Mouse (Mus musculus) neural tube, embryonic 15.5 days (tissue): ENCODE measurements around the gene Scml4. TPM values are rescaled to one million over a fixed set of nuclear protein-coding genes. Genes with fewer than 3 reads are reported as not detected.

Source experiments
- ATAC-seq: fragments of 200-750 bp; cut with Nextera tagmentation; 2 replicates; pipeline ENCODE4 v1.8.0; 2017; ENCODE audit warnings: mild to moderate bottlenecking, moderate TSS enrichment, moderate library complexity; ENCODE audit not compliant: low FRiP score
- H3K27ac ChIP-seq: fragments of 300-500 bp; sonication (generic); replicated peaks from 2 replicates; pipeline ENCODE4 v1.5.1; 2015; ENCODE audit warnings: mild to moderate bottlenecking, inconsistent platforms
- H3K27me3 ChIP-seq: fragments of 300-500 bp; sonication (generic); replicated peaks from 2 replicates; pipeline ENCODE4 v1.6.1; 2015; ENCODE audit warnings: inconsistent platforms
- H3K36me3 ChIP-seq: fragments of 300-500 bp; sonication (generic); 2 replicates; pipeline ENCODE4 v1.6.1; 2015; ENCODE audit warnings: inconsistent platforms
- H3K4me1 ChIP-seq: fragments of 300-500 bp; sonication (generic); 2 replicates; pipeline ENCODE4 v1.6.1; 2015; ENCODE audit warnings: inconsistent platforms
- H3K4me2 ChIP-seq: fragments of 300-500 bp; sonication (generic); 2 replicates; pipeline ENCODE4 v1.6.1; 2015; ENCODE audit warnings: inconsistent platforms, mild to moderate bottlenecking, moderate library complexity
- H3K4me3 ChIP-seq: fragments of 300-500 bp; sonication (generic); replicated peaks from 2 replicates; pipeline ENCODE4 v1.5.1; 2015; ENCODE audit warnings: mild to moderate bottlenecking, inconsistent platforms
- H3K9ac ChIP-seq: fragments of 300-500 bp; sonication (generic); replicated peaks from 2 replicates; pipeline ENCODE4 v1.6.1; 2015; ENCODE audit warnings: mild to moderate bottlenecking, inconsistent platforms
- H3K9me3 ChIP-seq: fragments of 300-500 bp; sonication (generic); replicated peaks from 2 replicates; pipeline ENCODE4 v1.6.1; 2016; ENCODE audit warnings: inconsistent platforms
- WGBS: fragments of 180-500 bp; shearing (Covaris S2); methylation state at CpG from one replicate; pipeline ENCODE4 v1.1.7; 2015; ENCODE audit warnings: mixed read lengths; 5-methylcytosine and 5-hydroxymethylcytosine counted together
- polyA plus RNA-seq: library from polyadenylated mRNA; unstranded; fragments of >200 nt; fragmentation: Nextera tagmentation; extraction: Ambion mirVana; gene quantifications from 2 replicates; pipeline ENCODE4 v1.2.1, GENCODE M21; 2015

Gene Scml4
- polyA plus RNA-seq, 1 experiment from 2014 or later, result 7.9 TPM

DNA sequence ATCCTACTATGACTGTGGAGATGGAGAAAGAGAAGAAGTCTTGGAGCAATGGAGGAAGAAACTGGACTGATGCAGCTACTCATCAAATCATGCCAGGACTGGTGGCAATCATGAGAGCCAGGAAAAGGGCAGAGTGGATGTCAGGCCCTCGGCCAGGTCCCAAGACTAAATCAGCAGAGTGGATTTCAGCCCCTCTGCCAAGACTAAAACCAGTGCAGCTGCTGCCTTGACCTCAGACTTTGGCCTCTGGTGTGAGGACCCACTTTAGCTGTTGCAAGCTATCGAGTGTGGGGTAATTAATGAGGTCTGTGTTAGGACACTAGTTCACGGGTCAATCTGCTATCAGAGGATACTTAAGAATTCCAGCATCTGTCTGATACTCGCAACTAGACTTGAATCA is 30.2 kb downstream of the Scml4 start:
- Histone ChIP-seq H3K4me1 (no peaks in the 10 kb centered on the region), H3K27me3 (no peaks in the 10 kb centered on the region)
- WGBS, result 75% methylated on average over 4 of the region's 4 CpGs

DNA sequence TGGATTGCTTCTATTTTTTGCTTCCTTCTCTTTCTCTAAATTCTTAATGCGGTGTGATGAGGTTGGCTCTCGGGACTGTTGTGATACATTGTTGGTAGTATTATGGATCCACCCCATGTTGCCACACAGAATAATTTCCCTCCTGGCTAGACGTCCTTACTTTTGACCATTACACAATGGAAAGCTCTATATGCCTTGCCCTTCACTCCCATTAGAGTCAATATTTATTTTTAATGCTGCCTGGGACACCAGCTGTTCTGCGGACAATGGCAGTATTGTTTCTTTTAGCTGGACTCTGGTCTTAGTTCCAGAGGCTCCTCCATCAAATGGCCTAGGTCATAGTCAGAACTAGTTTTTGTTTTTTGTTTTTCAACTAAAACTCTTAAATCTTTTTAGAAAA is 32.1 kb downstream of the Scml4 start:
- Histone ChIP-seq H3K27ac (no peak overlapping the region), H3K36me3 (no peaks in the 10 kb centered on the region), H3K9ac (no peak overlapping the region), H3K4me2 (no peak overlapping the region), H3K9me3 (no peaks in the 10 kb centered on the region), H3K4me1 (no peaks in the 10 kb centered on the region), H3K4me3 (no peak overlapping the region), H3K27me3 (no peaks in the 10 kb centered on the region)
- ATAC-seq, result no peak
- 48% methylated on average over 4 of the region's 4 CpGs for WGBS

More for the DNA sequence above, 30.2 kb downstream of the Scml4 start:
- H3K9ac ChIP-seq, result no peak overlapping the region
- ATAC-seq, result no peak
- no peaks in the 10 kb centered on the region for H3K36me3 ChIP-seq
- no peak overlapping the region for H3K27ac ChIP-seq
- no peaks in the 10 kb centered on the region for H3K9me3 ChIP-seq
- H3K4me2 ChIP-seq, result no peak overlapping the region
- no peak overlapping the region for H3K4me3 ChIP-seq

DNA sequence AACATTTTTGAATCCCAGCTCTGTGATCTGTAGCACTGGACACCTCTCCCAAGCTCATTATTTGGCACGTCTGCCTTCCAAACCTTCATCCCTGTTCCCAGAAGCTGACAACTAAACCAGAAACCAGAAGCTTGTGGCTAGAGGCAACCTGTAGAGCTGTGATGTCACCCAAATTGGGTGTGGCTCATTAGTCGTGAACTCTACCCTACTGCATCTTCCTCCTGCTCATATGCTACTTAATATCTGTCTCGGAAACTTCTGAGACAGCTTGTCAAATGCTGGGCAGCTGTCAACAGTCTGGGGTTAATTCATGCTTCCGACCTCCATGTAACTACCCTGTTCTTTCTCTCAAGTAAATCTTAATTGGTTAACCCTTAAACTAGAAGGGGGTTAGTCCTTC is 32.8 kb downstream of the Scml4 start:
- whole genome bisulfite sequencing, result 86% methylated on average over 4 of the region's 4 CpGs
- Histone ChIP-seq H3K36me3 (no peaks in the 10 kb centered on the region), H3K4me2 (no peak overlapping the region), H3K27ac (no peak overlapping the region), H3K27me3 (no peaks in the 10 kb centered on the region), H3K4me3 (no peak overlapping the region), H3K4me1 (no peaks in the 10 kb centered on the region), H3K9me3 (no peaks in the 10 kb centered on the region), H3K9ac (no peak overlapping the region)
- no peak for ATAC-seq

DNA sequence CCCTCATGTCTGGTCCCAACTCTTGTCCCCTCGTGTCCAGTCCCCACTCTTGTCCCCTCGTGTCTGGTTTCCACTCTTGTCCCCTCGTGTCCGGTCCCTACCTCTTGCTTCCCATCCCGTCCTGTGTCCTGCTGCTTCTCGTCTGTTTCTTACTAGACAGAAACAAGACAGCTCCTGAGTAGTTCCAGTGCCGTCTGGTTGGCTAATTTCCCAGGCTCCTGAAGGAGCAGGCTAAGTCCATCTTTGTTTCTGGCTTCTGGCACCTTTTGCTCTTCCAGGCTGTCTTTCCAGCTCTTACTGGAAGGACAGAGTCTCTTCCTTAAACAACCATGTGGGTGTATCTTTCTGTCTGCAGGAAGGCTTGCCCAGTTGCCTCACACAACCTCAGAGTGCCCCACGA is 33.7 kb downstream of the Scml4 start:
- Histone ChIP-seq H3K4me1 (no peaks in the 10 kb centered on the region), H3K36me3 (no peaks in the 10 kb centered on the region), H3K27ac (no peak overlapping the region), H3K9me3 (no peaks in the 10 kb centered on the region), H3K4me2 (no peak overlapping the region), H3K9ac (no peak overlapping the region), H3K4me3 (no peak overlapping the region), H3K27me3 (no peaks in the 10 kb centered on the region)
- 80% methylated on average over 8 of the region's 8 CpGs for WGBS
- no peak for ATAC-seq

DNA sequence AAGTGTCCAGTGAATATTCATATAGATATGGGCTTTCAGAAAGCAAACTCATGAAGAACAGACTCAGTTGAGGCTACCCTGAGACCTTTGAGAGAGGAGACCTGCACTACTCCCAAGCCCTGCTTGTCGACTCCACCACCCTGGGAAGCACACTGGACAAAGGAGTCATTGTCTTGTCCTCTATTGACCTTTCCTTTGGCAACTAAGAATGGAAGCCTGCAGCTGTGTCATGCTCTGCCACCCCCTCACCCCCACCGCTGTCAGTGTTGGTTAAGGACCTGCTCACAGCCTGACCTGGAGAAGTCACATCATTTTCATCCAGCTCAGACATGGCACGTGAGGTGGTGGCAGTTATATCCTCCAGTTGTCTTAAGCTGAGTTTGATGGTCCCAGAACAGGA is 34.1 kb downstream of the Scml4 start:
- H3K36me3 ChIP-seq, result no peaks in the 10 kb centered on the region
- no peak for ATAC-seq
- no peak overlapping the region for H3K4me2 ChIP-seq
- no peaks in the 10 kb centered on the region for H3K4me1 ChIP-seq
- no peak overlapping the region for H3K4me3 ChIP-seq
- no peak overlapping the region for H3K27ac ChIP-seq
- no peak overlapping the region for H3K9ac ChIP-seq
- 38% methylated on average over 3 of the region's 3 CpGs for WGBS
- no peaks in the 10 kb centered on the region for H3K27me3 ChIP-seq
- H3K9me3 ChIP-seq, result no peaks in the 10 kb centered on the region

DNA sequence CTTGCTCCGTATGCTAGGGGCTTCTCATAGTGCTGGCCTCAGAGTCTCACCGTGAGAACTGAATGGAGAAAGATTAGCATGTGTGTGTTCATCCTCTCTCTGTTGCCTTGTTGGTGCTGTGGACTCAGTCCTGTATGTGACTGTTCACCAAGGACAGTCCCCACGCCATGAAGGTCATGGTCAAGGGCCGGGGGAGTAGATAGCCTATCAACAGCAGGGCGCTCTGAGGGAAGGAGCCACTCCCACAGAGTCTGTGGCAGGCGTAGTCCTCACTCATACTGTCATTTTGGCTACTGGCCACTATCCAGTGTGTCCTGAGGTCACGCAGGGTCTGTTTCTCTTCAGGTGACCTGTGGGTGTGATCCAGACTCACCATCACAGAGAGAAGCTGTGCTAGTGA is 34.5 kb downstream of the Scml4 start:
- H3K9ac ChIP-seq, result no peak overlapping the region
- no peaks in the 10 kb centered on the region for H3K36me3 ChIP-seq
- H3K27me3 ChIP-seq, result no peaks in the 10 kb centered on the region
- ATAC-seq, result no peak
- no peak overlapping the region for H3K4me2 ChIP-seq
- no peaks in the 10 kb centered on the region for H3K9me3 ChIP-seq
- no peaks in the 10 kb centered on the region for H3K4me1 ChIP-seq
- no peak overlapping the region for H3K27ac ChIP-seq
- WGBS, result 90% methylated on average over 7 of the region's 7 CpGs
- no peak overlapping the region for H3K4me3 ChIP-seq

DNA sequence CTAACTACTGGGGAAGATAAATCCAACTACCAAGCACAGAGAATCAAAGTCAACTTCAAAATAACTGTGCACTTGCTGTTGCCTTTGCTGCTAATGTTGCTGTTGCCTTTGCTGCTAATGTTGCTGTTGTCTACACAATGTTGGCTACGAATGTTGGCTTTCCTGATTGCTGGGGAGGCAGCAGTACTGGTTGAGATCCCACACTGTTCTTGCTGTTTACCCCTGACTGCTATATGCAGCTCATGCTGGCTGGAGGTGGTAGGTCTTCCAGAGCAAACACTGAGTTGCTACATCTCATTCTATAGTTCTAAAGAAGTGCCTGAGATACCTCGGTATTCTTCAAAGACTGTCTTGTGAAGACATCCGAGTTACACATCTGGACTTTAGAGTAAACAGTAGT is 36.5 kb downstream of the Scml4 start:
- Histone ChIP-seq H3K27ac (no peak overlapping the region), H3K4me1 (no peaks in the 10 kb centered on the region), H3K36me3 (no peaks in the 10 kb centered on the region), H3K9me3 (no peaks in the 10 kb centered on the region), H3K9ac (no peak overlapping the region), H3K4me3 (no peak overlapping the region), H3K27me3 (no peaks in the 10 kb centered on the region), H3K4me2 (no peak overlapping the region)
- 90% methylated on average over 3 of the region's 3 CpGs for WGBS
- ATAC-seq, result no peak

DNA sequence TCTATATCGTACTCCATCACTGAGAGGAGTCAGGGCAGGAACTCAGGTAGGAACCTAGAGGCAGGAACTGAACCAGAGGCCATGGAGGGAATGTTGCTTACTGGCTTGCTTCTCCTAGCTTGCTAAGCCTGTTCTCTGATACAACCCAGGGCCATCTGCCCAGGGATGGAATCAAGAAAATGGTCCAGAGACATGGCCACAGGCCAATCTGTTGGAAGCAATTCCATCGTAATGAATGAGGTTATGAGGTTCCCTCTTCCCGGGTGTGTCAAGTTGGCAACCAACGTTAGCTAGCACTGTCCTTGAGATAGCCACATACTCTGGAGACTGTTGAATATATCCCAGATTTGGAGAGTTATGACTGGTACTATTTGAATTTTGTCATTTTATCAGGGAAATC is 37.0 kb downstream of the Scml4 start:
- 83% methylated on average over 4 of the region's 4 CpGs for WGBS
- H3K36me3 ChIP-seq, result no peaks in the 10 kb centered on the region
- no peak overlapping the region for H3K27ac ChIP-seq
- no peaks in the 10 kb centered on the region for H3K9me3 ChIP-seq
- H3K27me3 ChIP-seq, result no peaks in the 10 kb centered on the region
- no peak overlapping the region for H3K4me2 ChIP-seq
- H3K4me1 ChIP-seq, result no peaks in the 10 kb centered on the region
- H3K4me3 ChIP-seq, result no peak overlapping the region
- H3K9ac ChIP-seq, result no peak overlapping the region
- ATAC-seq, result no peak

DNA sequence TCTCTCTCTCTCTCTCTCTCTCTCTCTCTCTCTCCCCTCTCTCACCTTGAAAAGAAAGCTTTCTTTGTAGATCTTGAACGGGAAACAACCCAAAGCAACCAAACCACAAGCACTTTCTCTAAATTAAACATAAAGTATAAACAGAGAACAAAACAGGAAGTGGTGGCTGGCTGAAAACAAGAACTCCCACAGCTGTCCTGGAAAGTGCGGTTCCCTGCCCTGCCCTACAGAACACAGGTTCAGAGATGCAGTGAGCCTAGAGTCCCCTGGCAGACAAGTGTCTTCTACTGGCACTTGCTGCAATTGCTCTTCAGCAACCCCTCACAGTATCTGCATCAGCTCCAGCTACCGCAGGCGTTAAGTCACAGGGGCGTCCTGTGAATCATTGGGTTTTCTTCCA is 37.5 kb downstream of the Scml4 start:
- Histone ChIP-seq H3K9ac (no peak overlapping the region), H3K36me3 (no peaks in the 10 kb centered on the region), H3K9me3 (no peaks in the 10 kb centered on the region), H3K4me3 (no peak overlapping the region), H3K4me1 (no peaks in the 10 kb centered on the region), H3K4me2 (no peak overlapping the region), H3K27me3 (no peaks in the 10 kb centered on the region), H3K27ac (no peak overlapping the region)
- 84% methylated on average over 5 of the region's 5 CpGs for WGBS
- ATAC-seq, result no peak

DNA sequence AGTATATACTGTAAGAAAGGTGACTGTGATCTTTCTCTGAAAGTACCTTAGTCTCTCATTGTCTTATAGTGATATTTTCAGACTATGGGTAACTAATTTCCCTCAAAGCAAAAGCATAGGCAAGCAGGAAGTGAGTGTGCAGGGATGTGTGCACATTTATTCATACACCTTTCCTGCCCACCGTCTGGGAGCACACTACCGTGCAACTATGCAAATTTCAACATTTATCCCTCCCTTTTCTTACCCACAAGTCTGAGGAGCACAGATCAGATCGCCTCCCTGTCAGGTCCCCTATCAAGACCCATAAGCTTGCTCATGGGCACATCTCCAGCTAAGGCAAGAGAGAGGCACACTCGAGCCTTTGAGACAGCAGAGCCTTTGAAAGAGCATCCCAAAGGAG is 41.2 kb downstream of the Scml4 start:
- ATAC-seq, result no peak
- H3K4me2 ChIP-seq, result no peak overlapping the region
- 77% methylated on average over 4 of the region's 4 CpGs for WGBS

DNA sequence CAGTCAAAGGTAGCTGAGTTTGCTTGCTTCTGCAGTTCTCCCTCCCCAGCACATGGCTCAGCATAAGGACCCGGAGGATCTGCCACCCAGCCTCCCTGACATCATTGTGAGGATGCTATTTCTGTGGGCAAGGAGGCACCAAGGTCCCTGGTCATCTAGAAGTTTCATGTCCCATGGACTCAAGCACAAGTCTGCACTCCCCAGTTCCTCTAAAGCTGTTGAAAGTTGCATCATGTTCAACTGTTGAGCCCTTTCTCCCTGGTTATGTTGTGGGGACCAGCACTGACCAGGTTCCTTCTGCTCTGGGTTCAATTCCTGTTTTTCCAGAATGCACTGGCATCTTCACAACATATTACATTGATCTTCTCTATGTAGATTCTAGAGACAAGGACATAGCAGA is 42.9 kb downstream of the Scml4 start:
- no peak for ATAC-seq
- WGBS, result 95% methylated on average over 1 of the region's 1 CpGs

More for the DNA sequence above, 41.2 kb downstream of the Scml4 start:
- Histone ChIP-seq H3K4me1 (no peaks in the 10 kb centered on the region), H3K27ac (no peak overlapping the region), H3K36me3 (no peaks in the 10 kb centered on the region), H3K9ac (no peak overlapping the region), H3K4me3 (no peak overlapping the region), H3K9me3 (no peaks in the 10 kb centered on the region), H3K27me3 (no peaks in the 10 kb centered on the region)

DNA sequence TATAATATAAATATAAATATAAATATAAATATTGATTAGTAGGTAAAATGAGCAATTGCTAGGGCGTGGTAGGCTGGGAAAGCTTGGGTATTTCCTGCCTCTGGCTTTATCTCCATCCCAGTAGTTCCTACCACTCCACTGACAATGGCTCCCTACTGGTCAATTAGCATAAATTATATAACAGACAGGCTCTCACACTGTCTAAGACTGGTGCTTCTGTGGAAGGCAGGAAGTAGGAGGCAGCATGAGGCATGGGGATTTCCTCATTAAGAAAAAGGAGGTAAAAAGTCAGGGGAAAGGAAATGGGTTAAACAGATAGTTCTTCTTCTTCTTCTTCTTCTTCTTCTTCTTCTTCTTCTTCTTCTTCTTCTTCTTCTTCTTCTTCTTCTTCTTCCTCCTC is 48.4 kb downstream of the Scml4 start:
- H3K4me1 ChIP-seq, result no peaks in the 10 kb centered on the region
- H3K36me3 ChIP-seq, result no peaks in the 10 kb centered on the region
- no peak overlapping the region for H3K4me2 ChIP-seq
- H3K27ac ChIP-seq, result no peak overlapping the region
- 48% methylated on average over 1 of the region's 1 CpGs for WGBS
- H3K9ac ChIP-seq, result no peak overlapping the region
- no peaks in the 10 kb centered on the region for H3K9me3 ChIP-seq
- H3K4me3 ChIP-seq, result no peak overlapping the region
- no peaks in the 10 kb centered on the region for H3K27me3 ChIP-seq
- ATAC-seq, result no peak

More for the DNA sequence above, 42.9 kb downstream of the Scml4 start:
- no peaks in the 10 kb centered on the region for H3K36me3 ChIP-seq
- H3K27me3 ChIP-seq, result no peaks in the 10 kb centered on the region
- H3K4me1 ChIP-seq, result no peaks in the 10 kb centered on the region
- H3K9me3 ChIP-seq, result no peaks in the 10 kb centered on the region
- no peak overlapping the region for H3K27ac ChIP-seq
- H3K9ac ChIP-seq, result no peak overlapping the region
- no peak overlapping the region for H3K4me2 ChIP-seq
- H3K4me3 ChIP-seq, result no peak overlapping the region

DNA sequence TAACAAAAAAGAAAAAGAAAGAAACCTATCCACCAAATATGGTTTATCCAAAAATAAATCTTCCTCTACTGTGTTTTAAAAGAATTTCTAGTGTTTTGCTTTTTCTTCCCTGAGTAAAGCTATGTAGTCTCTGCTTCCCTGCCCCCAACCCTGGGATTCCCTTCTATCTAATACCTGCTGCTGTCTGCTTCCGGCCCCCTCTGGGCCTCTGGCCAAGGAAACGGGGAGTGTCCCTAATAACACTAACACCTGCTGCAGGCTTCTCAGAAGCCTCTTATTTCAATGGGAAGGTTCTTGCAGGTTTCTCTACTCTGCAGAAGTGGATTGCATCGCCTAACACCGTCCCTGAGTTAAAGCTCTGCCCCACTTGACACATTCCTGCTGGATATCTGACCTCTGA is 50.4 kb downstream of the Scml4 start:
- no peak for ATAC-seq
- Histone ChIP-seq H3K4me3 (no peak overlapping the region), H3K27me3 (no peaks in the 10 kb centered on the region), H3K9me3 (no peaks in the 10 kb centered on the region), H3K36me3 (no peaks in the 10 kb centered on the region), H3K9ac (no peak overlapping the region), H3K27ac (no peak overlapping the region), H3K4me1 (no peaks in the 10 kb centered on the region), H3K4me2 (no peak overlapping the region)
- 58% methylated on average over 4 of the region's 4 CpGs for WGBS
